Mouse (Mus musculus) liver, embryonic 14.5 days (tissue): ENCODE measurements around the gene Calml3. TPM values are rescaled to one million over a fixed set of nuclear protein-coding genes. Genes with fewer than 3 reads are reported as not detected.

Source experiments
- ATAC-seq: fragments of 200-750 bp; cut with Nextera tagmentation; 2 replicates; pipeline ENCODE4 v1.8.0; 2017; ENCODE audit warnings: moderate number of reproducible peaks, mild to moderate bottlenecking, moderate library complexity; ENCODE audit not compliant: insufficient read depth
- DNase-seq, 3 experiments: peaks; one replicate each; pipeline ENCODE4 v3.0.0-alpha.2; 2012 to 2013; ENCODE audit warnings: low read depth in 3 of 3, low spot score in 3 of 3
- H3K27ac ChIP-seq: fragments of 300-500 bp; sonication (generic); 2 replicates; pipeline ENCODE4 v1.5.1; 2014; ENCODE audit warnings: moderate library complexity, mild to moderate bottlenecking, control low read depth, inconsistent platforms
- H3K27me3 ChIP-seq: fragments of 300-500 bp; sonication (generic); 2 replicates; pipeline ENCODE4 v1.6.1; 2014; ENCODE audit warnings: mild to moderate bottlenecking, low read length, moderate library complexity; ENCODE audit not compliant: control insufficient read depth, insufficient read depth
- H3K36me3 ChIP-seq: fragments of 300-500 bp; sonication (generic); replicated peaks from 2 replicates; pipeline ENCODE4 v1.6.1; 2014; ENCODE audit warnings: low read depth; ENCODE audit not compliant: control insufficient read depth, insufficient read depth
- H3K4me1 ChIP-seq, 2 experiments: fragments of 200-500 bp in 1 of 2; fragments of 300-500 bp in 1 of 2; sonication (generic) in 1 of 2; replicated peaks; 2 replicates each; pipeline ENCODE4 v1.6.1; 2012 to 2014; ENCODE audit warnings: antibody characterized with exemption in 1 of 2, inconsistent platforms in 1 of 2, low read length in 1 of 2; ENCODE audit not compliant: control insufficient read depth in 2 of 2, insufficient read depth in 2 of 2
- H3K4me2 ChIP-seq: fragments of 300-500 bp; sonication (generic); 2 replicates; pipeline ENCODE4 v1.6.1; 2014; ENCODE audit warnings: low read depth, mild to moderate bottlenecking, control low read depth, moderate library complexity
- H3K4me3 ChIP-seq, 2 experiments: fragments of 200-500 bp in 1 of 2; fragments of 300-500 bp in 1 of 2; sonication (generic) in 1 of 2; 2 replicates each; pipeline ENCODE4 v1.5.1; 2012 to 2014; ENCODE audit warnings: low read depth in 2 of 2, low read length in 2 of 2, mild to moderate bottlenecking in 2 of 2, control low read depth in 1 of 2, inconsistent platforms in 1 of 2, moderate library complexity in 1 of 2; ENCODE audit not compliant: insufficient read depth in 1 of 2
- H3K9ac ChIP-seq: fragments of 300-500 bp; sonication (generic); replicated peaks from 2 replicates; pipeline ENCODE4 v1.6.1; 2014; ENCODE audit warnings: mild to moderate bottlenecking, control low read depth, moderate library complexity
- H3K9me3 ChIP-seq: fragments of 300-500 bp; sonication (generic); 2 replicates; pipeline ENCODE4 v1.6.1; 2016; ENCODE audit warnings: low read length, mixed read lengths; ENCODE audit not compliant: control insufficient read depth
- CTCF ChIP-seq: IDR thresholded peaks from 2 replicates; pipeline ENCODE4 v1.5.1; 2016; ENCODE audit warnings: antibody characterized with exemption, low read depth, control low read depth
- EP300 ChIP-seq: IDR thresholded peaks from 2 replicates; pipeline ENCODE4 v1.6.1; 2016; ENCODE audit warnings: antibody characterized with exemption, low read depth
- WGBS: fragments of 180-500 bp; shearing (Covaris S2); extraction: QIAGEN DNeasy Blood & Tissue Kit; methylation state at CpG from one replicate; pipeline ENCODE4 v1.1.7; 2014; ENCODE audit not compliant: insufficient replicate concordance; 5-methylcytosine and 5-hydroxymethylcytosine counted together
- polyA plus RNA-seq, 2 experiments: library from polyadenylated mRNA; depleted of rRNA in 1 of 2; stranded (reverse) in 1 of 2; unstranded in 1 of 2; fragments of >200 nt; fragmentation: Nextera tagmentation in 1 of 2; extraction: Ambion mirVana in 1 of 2; gene quantifications; 2 replicates each; pipeline versions ENCODE4 v1.2.1 to v1.2.3; 2012 to 2014

Calml3 gene
- polyA plus RNA-seq, 2 experiments: not detected

DNA sequence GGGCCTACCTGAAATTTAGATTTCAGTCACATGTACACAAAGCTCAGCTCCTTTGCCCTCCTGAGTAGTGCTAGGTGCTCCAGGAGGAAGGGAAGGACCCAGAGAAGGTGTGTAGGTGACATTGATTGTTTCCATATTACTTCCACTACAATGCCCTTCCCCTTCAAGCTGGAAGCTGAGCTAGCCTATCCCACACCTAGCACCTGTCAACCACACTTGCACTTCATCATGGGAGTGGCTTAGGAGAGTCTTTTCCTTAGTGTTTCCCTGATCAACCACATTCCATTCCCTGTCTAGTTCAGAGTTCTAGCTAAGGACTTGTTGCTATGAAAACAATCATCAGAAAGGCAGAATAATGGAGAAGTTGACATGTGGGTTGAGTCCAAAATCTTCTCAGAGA, 5.4 kb downstream of the Calml3 start:
- Histone ChIP-seq H3K4me1 (no peaks in the 10 kb centered on the region), H3K9me3 (no peaks in the 10 kb centered on the region), H3K27ac (no peak overlapping the region), H3K27me3 (no peaks in the 10 kb centered on the region), H3K9ac (no peak overlapping the region), H3K4me2 (no peak overlapping the region), H3K4me3 (no peak overlapping the region), H3K36me3 (no peaks in the 10 kb centered on the region)
- DNase-seq: no peak
- TF ChIP-seq EP300 (no peak), CTCF (no peak)
- ATAC-seq: no peak

DNA sequence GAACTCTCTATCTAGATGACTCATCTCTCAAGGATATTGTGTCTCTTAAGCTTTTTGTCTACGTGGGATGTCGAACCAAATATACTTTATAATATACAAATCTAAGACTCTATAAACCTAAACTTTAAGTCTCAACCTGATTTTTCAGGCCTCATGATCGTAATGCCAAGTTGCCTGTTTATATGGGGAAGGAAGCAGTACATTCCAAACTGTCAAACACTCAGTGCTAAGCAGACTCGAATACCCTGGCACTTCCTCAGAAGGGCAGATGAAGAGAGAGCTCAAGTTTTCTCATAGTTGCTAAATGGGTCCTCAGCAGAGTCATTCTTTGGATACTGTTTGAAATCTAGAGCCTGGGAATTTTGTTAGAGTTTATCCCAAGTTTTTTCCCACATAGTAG, 7.5 kb downstream of the Calml3 start:
- TF ChIP-seq CTCF (no peak), EP300 (no peak)
- ATAC-seq (no peak), DNase-seq (no peak)
- H3K36me3 ChIP-seq: no peaks in the 10 kb centered on the region
- 44% methylated on average over 4 of the region's 4 CpGs for WGBS
- H3K4me2 ChIP-seq: no peak overlapping the region
- H3K9ac ChIP-seq: no peak overlapping the region
- H3K9me3 ChIP-seq: no peaks in the 10 kb centered on the region
- H3K4me1 ChIP-seq: no peaks in the 10 kb centered on the region
- H3K27me3 ChIP-seq: no peaks in the 10 kb centered on the region
- no peak overlapping the region for H3K4me3 ChIP-seq
- H3K27ac ChIP-seq: no peak overlapping the region

DNA sequence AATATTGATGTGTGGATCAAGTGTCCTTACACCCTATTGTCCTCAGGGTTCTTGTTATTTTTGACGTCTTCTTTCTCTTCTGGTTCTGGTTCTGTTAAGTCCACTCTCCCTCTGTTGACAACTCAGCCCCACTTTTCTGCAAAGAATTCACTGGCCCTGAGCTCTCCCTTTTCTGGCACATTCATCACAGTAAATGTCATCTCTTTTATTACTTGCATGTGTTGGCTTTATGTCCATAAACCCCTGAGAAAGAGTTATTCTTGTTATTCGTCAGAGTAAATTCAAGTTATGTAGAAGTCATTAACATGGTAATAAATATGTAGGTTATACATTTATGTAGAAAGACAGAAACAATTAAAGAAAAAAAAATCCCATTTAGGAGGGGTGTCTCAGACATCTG, 14.6 kb downstream of the Calml3 start:
- no peaks in the 10 kb centered on the region for H3K4me1 ChIP-seq
- no peaks in the 10 kb centered on the region for H3K9me3 ChIP-seq
- ATAC-seq (no peak), DNase-seq (no peak)
- no peak overlapping the region for H3K4me3 ChIP-seq
- H3K9ac ChIP-seq: no peak overlapping the region
- no peaks in the 10 kb centered on the region for H3K36me3 ChIP-seq
- no peak overlapping the region for H3K4me2 ChIP-seq
- H3K27me3 ChIP-seq: no peaks in the 10 kb centered on the region
- H3K27ac ChIP-seq: no peak overlapping the region
- TF ChIP-seq EP300 (no peak), CTCF (no peak)
- WGBS: 44% methylated on average over 2 of the region's 2 CpGs

DNA sequence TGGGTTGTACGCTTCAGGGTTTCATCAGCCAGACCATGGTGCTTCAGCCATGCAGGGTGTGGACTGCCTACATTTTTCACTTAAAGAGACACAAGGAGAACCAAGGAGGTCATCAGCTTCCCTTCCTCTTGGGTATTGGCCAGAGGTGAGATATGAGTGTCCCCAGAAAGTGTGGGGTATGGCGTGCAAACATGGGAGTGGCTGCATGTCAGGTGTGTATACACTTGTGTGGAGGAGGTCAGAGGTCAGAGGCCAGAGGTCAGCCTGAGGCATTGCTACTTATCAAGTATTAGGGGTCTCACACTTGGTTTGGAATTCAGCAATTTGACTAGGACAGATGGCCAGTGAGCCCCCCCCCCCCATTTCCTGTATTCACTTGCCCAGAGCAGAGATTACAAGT, 15.5 kb downstream of the Calml3 start:
- no peaks in the 10 kb centered on the region for H3K36me3 ChIP-seq
- H3K4me2 ChIP-seq: no peak overlapping the region
- no peaks in the 10 kb centered on the region for H3K9me3 ChIP-seq
- TF ChIP-seq EP300 (no peak), CTCF (no peak)
- WGBS: 72% methylated on average over 2 of the region's 2 CpGs
- DNase-seq: no peak
- no peaks in the 10 kb centered on the region for H3K27me3 ChIP-seq
- no peak for ATAC-seq
- H3K9ac ChIP-seq: no peak overlapping the region
- no peak overlapping the region for H3K27ac ChIP-seq
- no peak overlapping the region for H3K4me3 ChIP-seq
- no peaks in the 10 kb centered on the region for H3K4me1 ChIP-seq

DNA sequence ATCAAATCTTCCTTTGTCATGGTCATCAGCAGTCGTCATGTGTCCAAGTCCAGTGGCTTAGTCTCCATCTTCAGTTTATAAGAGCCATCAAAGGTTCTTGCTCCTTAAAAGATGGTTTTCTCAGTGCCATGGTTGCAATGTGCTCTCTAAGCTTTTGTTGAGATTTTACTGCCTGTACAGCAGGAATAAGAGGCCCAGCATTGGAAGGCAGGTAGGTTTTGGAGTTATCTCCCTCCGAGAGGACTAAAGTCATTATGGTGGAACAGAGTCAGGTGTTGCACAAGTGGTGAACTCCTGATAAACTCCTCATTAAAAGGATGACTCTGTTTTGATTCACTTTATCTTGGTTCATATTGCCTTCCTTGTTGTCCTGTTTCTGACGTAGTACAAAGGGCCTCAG, 16.5 kb downstream of the Calml3 start:
- ATAC-seq (no peak), DNase-seq (no peak)

More for the DNA sequence above, 16.5 kb downstream of the Calml3 start:
- H3K9me3 ChIP-seq: no peaks in the 10 kb centered on the region
- no peaks in the 10 kb centered on the region for H3K36me3 ChIP-seq
- H3K27me3 ChIP-seq: no peaks in the 10 kb centered on the region
- 57% methylated on average over 3 of the region's 3 CpGs for WGBS
- H3K4me2 ChIP-seq: no peak overlapping the region
- H3K27ac ChIP-seq: no peak overlapping the region
- H3K4me3 ChIP-seq: no peak overlapping the region
- TF ChIP-seq CTCF: no peak
- TF ChIP-seq EP300: no peak
- no peak overlapping the region for H3K9ac ChIP-seq
- no peaks in the 10 kb centered on the region for H3K4me1 ChIP-seq
